Mouse (Mus musculus): ENCODE data around the gene Cbln1. TPM values are rescaled to one million over a fixed set of nuclear protein-coding genes. Genes with fewer than 3 reads are reported as not detected.

The Cbln1 gene
- polyA plus RNA-seq, 1 experiment from 2014 or later, result 0.19 TPM

- Histone ChIP-seq H3K27ac (ENCODE audit: low read depth, low read length) (no peak overlapping the region), H3K9ac (ENCODE audit: low read depth, low read length) (no peak overlapping the region), H3K4me3 (ENCODE audit: low read length) (no peak overlapping the region), H3K36me3 (ENCODE audit: control insufficient read depth, insufficient read depth, low read length) (no peaks in the 10 kb centered on the region), H3K9me3 (ENCODE audit: control insufficient read depth, low read length) (no peaks in the 10 kb centered on the region), H3K27me3 (ENCODE audit: control insufficient read depth, insufficient read depth, low read length) (peaks cover 70% of the 10 kb centered on the region), H3K4me1 (ENCODE audit: control insufficient read depth, insufficient read depth, low read length) (peaks cover 24% of the 10 kb centered on the region; the same call in 1 of the 2 replicates), H3K4me2 (replicated peaks; ENCODE audit: low read depth, low read length) (no peak overlapping the region)
- no peak for ATAC-seq (ENCODE audit: low FRiP score, low TSS enrichment)
- 100% methylated on average over 1 of the region's 1 CpGs for WGBS
These were observed 5.3 kb downstream of the Cbln1 start for GRCm38 (mm10) chr8:87466936-87467602.

GRCm38 (mm10) chr8:87466335-87466734, 6.1 kb downstream of the Cbln1 start:
- no peak overlapping the region for H3K9ac ChIP-seq (ENCODE audit: low read depth, low read length)
- H3K4me2 ChIP-seq (replicated peaks; ENCODE audit: low read depth, low read length), result no peak overlapping the region
- peaks cover 19% of the 10 kb centered on the region; the same call in 1 of the 2 replicates for H3K4me1 ChIP-seq (ENCODE audit: control insufficient read depth, insufficient read depth, low read length)
- no peak overlapping the region for H3K4me3 ChIP-seq (ENCODE audit: low read length)
- 24% methylated on average over 6 of the region's 6 CpGs for WGBS
- H3K36me3 ChIP-seq (ENCODE audit: control insufficient read depth, insufficient read depth, low read length), result no peaks in the 10 kb centered on the region
- H3K27ac ChIP-seq (ENCODE audit: low read depth, low read length), result no peak overlapping the region
- H3K9me3 ChIP-seq (ENCODE audit: control insufficient read depth, low read length), result no peaks in the 10 kb centered on the region
- ATAC-seq (ENCODE audit: low FRiP score, low TSS enrichment), result no peak
- peaks cover 63% of the 10 kb centered on the region for H3K27me3 ChIP-seq (ENCODE audit: control insufficient read depth, insufficient read depth, low read length)

GRCm38 (mm10) chr8:87464446-87464845, 8.0 kb downstream of the Cbln1 start:
- Histone ChIP-seq H3K9me3 (ENCODE audit: control insufficient read depth, low read length) (no peaks in the 10 kb centered on the region), H3K4me3 (ENCODE audit: low read length) (no peak overlapping the region), H3K9ac (ENCODE audit: low read depth, low read length) (no peak overlapping the region), H3K36me3 (ENCODE audit: control insufficient read depth, insufficient read depth, low read length) (no peaks in the 10 kb centered on the region), H3K27ac (ENCODE audit: low read depth, low read length) (no peak overlapping the region), H3K27me3 (ENCODE audit: control insufficient read depth, insufficient read depth, low read length) (peaks cover 44% of the 10 kb centered on the region), H3K4me1 (ENCODE audit: control insufficient read depth, insufficient read depth, low read length) (peaks cover 8% of the 10 kb centered on the region; the same call in 1 of the 2 replicates), H3K4me2 (replicated peaks; ENCODE audit: low read depth, low read length) (no peak overlapping the region)
- ATAC-seq (ENCODE audit: low FRiP score, low TSS enrichment), result no peak
- WGBS, result 66% methylated on average over 3 of the region's 3 CpGs

DNA sequence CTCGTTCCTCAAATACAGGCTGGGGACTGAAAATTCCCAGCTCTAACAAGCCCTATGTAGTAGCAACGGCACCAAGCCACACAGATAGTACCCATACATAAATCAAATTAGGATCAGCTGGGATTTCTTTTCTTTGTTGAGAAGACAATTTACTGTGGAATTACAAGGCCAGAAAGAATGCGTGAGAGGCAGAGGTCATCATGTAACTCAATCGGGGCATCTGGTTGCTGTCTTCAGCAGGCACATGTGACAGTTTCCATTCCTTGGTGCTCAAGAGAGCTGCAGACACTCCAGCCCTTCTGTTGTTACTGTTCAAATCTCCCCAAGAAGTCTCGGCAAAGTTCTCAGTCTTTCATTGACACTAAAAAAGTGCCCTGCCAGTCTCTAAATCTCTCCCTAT, 10.6 kb downstream of the Cbln1 start:
- H3K9me3 ChIP-seq (ENCODE audit: control insufficient read depth, low read length), result no peaks in the 10 kb centered on the region
- ATAC-seq (ENCODE audit: low FRiP score, low TSS enrichment), result no peak
- peaks cover 20% of the 10 kb centered on the region for H3K27me3 ChIP-seq (ENCODE audit: control insufficient read depth, insufficient read depth, low read length)
- no peaks in the 10 kb centered on the region for H3K4me1 ChIP-seq (ENCODE audit: control insufficient read depth, insufficient read depth, low read length)
- H3K27ac ChIP-seq (ENCODE audit: low read depth, low read length), result no peak overlapping the region
- H3K9ac ChIP-seq (ENCODE audit: low read depth, low read length), result no peak overlapping the region
- no peak overlapping the region for H3K4me3 ChIP-seq (ENCODE audit: low read length)
- H3K36me3 ChIP-seq (ENCODE audit: control insufficient read depth, insufficient read depth, low read length), result no peaks in the 10 kb centered on the region
- no peak overlapping the region for H3K4me2 ChIP-seq (replicated peaks; ENCODE audit: low read depth, low read length)
- WGBS, result 30% methylated on average over 5 of the region's 5 CpGs

- H3K9me3 ChIP-seq (ENCODE audit: control insufficient read depth, low read length), result no peaks in the 10 kb centered on the region
- H3K4me1 ChIP-seq (ENCODE audit: control insufficient read depth, insufficient read depth, low read length), result no peaks in the 10 kb centered on the region
- no peaks in the 10 kb centered on the region for H3K36me3 ChIP-seq (ENCODE audit: control insufficient read depth, insufficient read depth, low read length)
- H3K27ac ChIP-seq (ENCODE audit: low read depth, low read length), result no peak overlapping the region
- WGBS, result 90% methylated on average over 4 of the region's 4 CpGs
- no peaks in the 10 kb centered on the region for H3K27me3 ChIP-seq (ENCODE audit: control insufficient read depth, insufficient read depth, low read length)
- H3K4me3 ChIP-seq (ENCODE audit: low read length), result no peak overlapping the region
- no peak overlapping the region for H3K9ac ChIP-seq (ENCODE audit: low read depth, low read length)
- no peak for ATAC-seq (ENCODE audit: low FRiP score, low TSS enrichment)
- H3K4me2 ChIP-seq (replicated peaks; ENCODE audit: low read depth, low read length), result no peak overlapping the region
These were observed 15.5 kb downstream of the Cbln1 start for GRCm38 (mm10) chr8:87456949-87457348.

GRCm38 (mm10) chr8:87452815-87453214, 19.6 kb downstream of the Cbln1 start:
- H3K9me3 ChIP-seq (ENCODE audit: control insufficient read depth, low read length), result no peaks in the 10 kb centered on the region
- H3K4me1 ChIP-seq (ENCODE audit: control insufficient read depth, insufficient read depth, low read length), result 0 out of 2 replicates have a peak, but pooled peaks cover 2% of the 10 kb centered on the region
- H3K36me3 ChIP-seq (ENCODE audit: control insufficient read depth, insufficient read depth, low read length), result no peaks in the 10 kb centered on the region
- no peak for ATAC-seq (ENCODE audit: low FRiP score, low TSS enrichment)
- no peak overlapping the region for H3K4me3 ChIP-seq (ENCODE audit: low read length)
- H3K9ac ChIP-seq (ENCODE audit: low read depth, low read length), result no peak overlapping the region
- no peak overlapping the region for H3K27ac ChIP-seq (ENCODE audit: low read depth, low read length)
- no peak overlapping the region for H3K4me2 ChIP-seq (replicated peaks; ENCODE audit: low read depth, low read length)
- no peaks in the 10 kb centered on the region for H3K27me3 ChIP-seq (ENCODE audit: control insufficient read depth, insufficient read depth, low read length)
- WGBS, result 78% methylated on average over 4 of the region's 4 CpGs

- ATAC-seq (ENCODE audit: low FRiP score, low TSS enrichment), result no peak
- 0 out of 2 replicates have a peak, but pooled peaks cover 2% of the 10 kb centered on the region for H3K4me1 ChIP-seq (ENCODE audit: control insufficient read depth, insufficient read depth, low read length)
- H3K27me3 ChIP-seq (ENCODE audit: control insufficient read depth, insufficient read depth, low read length), result no peaks in the 10 kb centered on the region
- no peak overlapping the region for H3K9ac ChIP-seq (ENCODE audit: low read depth, low read length)
- 84% methylated on average over 2 of the region's 2 CpGs for WGBS
- no peak overlapping the region for H3K27ac ChIP-seq (ENCODE audit: low read depth, low read length)
- no peak overlapping the region for H3K4me2 ChIP-seq (replicated peaks; ENCODE audit: low read depth, low read length)
- no peaks in the 10 kb centered on the region for H3K9me3 ChIP-seq (ENCODE audit: control insufficient read depth, low read length)
- H3K36me3 ChIP-seq (ENCODE audit: control insufficient read depth, insufficient read depth, low read length), result no peaks in the 10 kb centered on the region
- H3K4me3 ChIP-seq (ENCODE audit: low read length), result no peak overlapping the region
These were observed 20.7 kb downstream of the Cbln1 start for GRCm38 (mm10) chr8:87451737-87452136.

DNA sequence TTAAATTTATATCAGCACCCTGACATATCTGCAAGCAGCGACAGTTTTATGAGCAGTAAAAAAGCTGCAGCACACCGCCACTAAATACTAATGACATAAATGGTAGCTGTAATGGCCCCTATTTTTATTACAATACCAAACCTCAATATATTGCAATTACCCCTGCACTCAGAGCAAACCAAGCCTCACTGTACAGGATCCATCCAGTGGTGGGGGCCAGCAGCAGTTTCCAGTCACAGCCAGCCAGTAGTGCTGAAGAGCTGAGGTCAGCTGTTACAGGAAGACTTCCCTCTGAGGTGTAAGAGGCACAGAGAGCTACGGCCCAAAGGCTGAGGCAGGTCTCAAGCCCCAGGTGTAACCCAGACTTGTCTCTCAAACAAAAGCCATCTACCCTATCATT, 37.8 kb downstream of the Cbln1 start:
- no peak for ATAC-seq (ENCODE audit: low FRiP score, low TSS enrichment)
- Histone ChIP-seq H3K4me3 (ENCODE audit: low read length) (no peak overlapping the region), H3K27ac (ENCODE audit: low read depth, low read length) (no peak overlapping the region), H3K4me1 (ENCODE audit: control insufficient read depth, insufficient read depth, low read length) (no peaks in the 10 kb centered on the region), H3K9ac (ENCODE audit: low read depth, low read length) (no peak overlapping the region), H3K9me3 (ENCODE audit: control insufficient read depth, low read length) (no peaks in the 10 kb centered on the region), H3K4me2 (replicated peaks; ENCODE audit: low read depth, low read length) (no peak overlapping the region), H3K36me3 (ENCODE audit: control insufficient read depth, insufficient read depth, low read length) (no peaks in the 10 kb centered on the region), H3K27me3 (ENCODE audit: control insufficient read depth, insufficient read depth, low read length) (no peaks in the 10 kb centered on the region)
- 49% methylated on average over 3 of the region's 3 CpGs for WGBS

DNA sequence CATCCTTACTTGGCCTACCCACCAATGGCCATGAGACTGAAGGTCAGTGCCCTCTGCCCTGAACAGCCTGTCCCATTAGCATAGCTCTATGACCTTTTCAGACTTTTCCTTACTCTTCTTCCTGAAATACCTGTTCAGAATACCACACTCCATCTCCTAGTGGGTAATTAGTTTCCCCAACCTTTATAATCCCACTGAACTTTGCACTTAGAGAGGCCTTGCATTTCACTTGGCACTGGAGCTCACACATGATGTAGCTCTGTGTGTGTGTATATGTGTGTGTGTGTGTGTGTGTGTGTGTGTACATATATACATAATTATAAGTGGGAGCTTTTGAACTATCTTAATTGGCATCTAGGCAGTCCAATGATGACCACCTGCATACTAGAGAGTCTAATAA, 45.2 kb downstream of the Cbln1 start:
- Histone ChIP-seq H3K36me3 (ENCODE audit: control insufficient read depth, insufficient read depth, low read length) (no peaks in the 10 kb centered on the region), H3K27ac (ENCODE audit: low read depth, low read length) (no peak overlapping the region), H3K9me3 (ENCODE audit: control insufficient read depth, low read length) (no peaks in the 10 kb centered on the region), H3K4me1 (ENCODE audit: control insufficient read depth, insufficient read depth, low read length) (no peaks in the 10 kb centered on the region), H3K27me3 (ENCODE audit: control insufficient read depth, insufficient read depth, low read length) (no peaks in the 10 kb centered on the region), H3K4me3 (ENCODE audit: low read length) (no peak overlapping the region), H3K4me2 (replicated peaks; ENCODE audit: low read depth, low read length) (no peak overlapping the region), H3K9ac (ENCODE audit: low read depth, low read length) (no peak overlapping the region)
- ATAC-seq (ENCODE audit: low FRiP score, low TSS enrichment), result no peak
